Mouse (Mus musculus): Measurements from ENCODE around the gene Sgpp2. TPM values are rescaled to one million over a fixed set of nuclear protein-coding genes. Genes with fewer than 3 reads are reported as not detected.

Gene Sgpp2
- polyA plus RNA-seq, 1 experiment from 2014 or later: 3.6 TPM

GRCm38 (mm10) chr1:78401413-78401812 is 91.3 kb downstream of the Sgpp2 start:
- H3K4me2 ChIP-seq (replicated peaks): no peak overlapping the region
- no peaks in the 10 kb centered on the region for H3K9me3 ChIP-seq (replicated peaks)
- no peak overlapping the region for H3K9ac ChIP-seq
- H3K36me3 ChIP-seq: no peaks in the 10 kb centered on the region
- H3K4me3 ChIP-seq (replicated peaks): no peak overlapping the region
- H3K27ac ChIP-seq (replicated peaks): no peak overlapping the region
- WGBS: 92% methylated on average over 4 of the region's 4 CpGs
- H3K27me3 ChIP-seq: no peaks in the 10 kb centered on the region
- ATAC-seq (ENCODE audit: insufficient number of reproducible peaks, low FRiP score, low TSS enrichment, low read depth): no peak
- peaks cover 7% of the 10 kb centered on the region for H3K4me1 ChIP-seq

- peaks cover 11% of the 10 kb centered on the region; the same call in 1 of the 2 replicates for H3K4me1 ChIP-seq
- H3K27ac ChIP-seq (replicated peaks): no peak overlapping the region
- H3K27me3 ChIP-seq: no peaks in the 10 kb centered on the region
- no peak for ATAC-seq (ENCODE audit: insufficient number of reproducible peaks, low FRiP score, low TSS enrichment, low read depth)
- H3K4me3 ChIP-seq (replicated peaks): no peak overlapping the region
- H3K9me3 ChIP-seq (replicated peaks): no peaks in the 10 kb centered on the region
- no peak overlapping the region for H3K4me2 ChIP-seq (replicated peaks)
- WGBS: 82% methylated on average over 2 of the region's 2 CpGs
- H3K9ac ChIP-seq: no peak overlapping the region
- no peaks in the 10 kb centered on the region for H3K36me3 ChIP-seq
These were observed 99.3 kb downstream of the Sgpp2 start for GRCm38 (mm10) chr1:78409396-78409795.

- peaks cover 11% of the 10 kb centered on the region; the same call in 1 of the 2 replicates for H3K4me1 ChIP-seq
- WGBS: 28% methylated on average over 7 of the region's 7 CpGs
- H3K4me2 ChIP-seq (replicated peaks): no peak overlapping the region
- H3K9me3 ChIP-seq (replicated peaks): no peaks in the 10 kb centered on the region
- 0 out of 2 replicates have a peak overlapping the region, but pooled peaks have one; percentile 9 for H3K27ac ChIP-seq (replicated peaks)
- ATAC-seq (ENCODE audit: insufficient number of reproducible peaks, low FRiP score, low TSS enrichment, low read depth): no peak
- H3K36me3 ChIP-seq: no peaks in the 10 kb centered on the region
- no peak overlapping the region for H3K4me3 ChIP-seq (replicated peaks)
- H3K27me3 ChIP-seq: no peaks in the 10 kb centered on the region
- no peak overlapping the region for H3K9ac ChIP-seq
These were observed 102.5 kb downstream of the Sgpp2 start for GRCm38 (mm10) chr1:78412668-78413067.

- Histone ChIP-seq H3K9ac (no peak overlapping the region), H3K27me3 (no peaks in the 10 kb centered on the region), H3K4me1 (peaks cover 16% of the 10 kb centered on the region; the same call in 1 of the 2 replicates), H3K36me3 (peaks cover 4% of the 10 kb centered on the region; the same call in 1 of the 2 replicates), H3K4me3 (replicated peaks) (no peak overlapping the region), H3K4me2 (replicated peaks) (no peak overlapping the region), H3K9me3 (replicated peaks) (no peaks in the 10 kb centered on the region), H3K27ac (replicated peaks) (no peak overlapping the region)
- ATAC-seq (ENCODE audit: insufficient number of reproducible peaks, low FRiP score, low TSS enrichment, low read depth): no peak
- WGBS: 89% methylated on average over 5 of the region's 5 CpGs
These were observed 104.3 kb downstream of the Sgpp2 start for GRCm38 (mm10) chr1:78414421-78414820.

GRCm38 (mm10) chr1:78417154-78417911 is 107.2 kb downstream of the Sgpp2 start:
- Histone ChIP-seq H3K36me3 (peaks cover 4% of the 10 kb centered on the region; the same call in 1 of the 2 replicates), H3K9me3 (replicated peaks) (no peaks in the 10 kb centered on the region), H3K4me3 (replicated peaks) (no peak overlapping the region), H3K27me3 (no peaks in the 10 kb centered on the region), H3K4me2 (replicated peaks) (no peak overlapping the region), H3K27ac (replicated peaks) (no peak overlapping the region), H3K9ac (no peak overlapping the region), H3K4me1 (peaks cover 27% of the 10 kb centered on the region)
- no peak for ATAC-seq (ENCODE audit: insufficient number of reproducible peaks, low FRiP score, low TSS enrichment, low read depth)
- 95% methylated on average over 9 of the region's 9 CpGs for WGBS

- 43% methylated on average over 4 of the region's 4 CpGs for WGBS
- Histone ChIP-seq H3K27ac (replicated peaks) (no peak overlapping the region), H3K4me3 (replicated peaks) (no peak overlapping the region), H3K9me3 (replicated peaks) (no peaks in the 10 kb centered on the region), H3K36me3 (peaks cover 7% of the 10 kb centered on the region; the same call in 1 of the 2 replicates), H3K4me1 (peaks cover 26% of the 10 kb centered on the region; the same call in 1 of the 2 replicates), H3K9ac (no peak overlapping the region), H3K4me2 (replicated peaks) (no peak overlapping the region), H3K27me3 (no peaks in the 10 kb centered on the region)
- 0 out of 2 replicates have a peak, but pooled peaks have one; percentile 47 for ATAC-seq (ENCODE audit: insufficient number of reproducible peaks, low FRiP score, low TSS enrichment, low read depth)
These were observed 109.4 kb downstream of the Sgpp2 start for GRCm38 (mm10) chr1:78419593-78419992.

- no peak overlapping the region for H3K27ac ChIP-seq (replicated peaks)
- H3K36me3 ChIP-seq: peaks cover 10% of the 10 kb centered on the region; the same call in 1 of the 2 replicates
- no peaks in the 10 kb centered on the region for H3K9me3 ChIP-seq (replicated peaks)
- no peak for ATAC-seq (ENCODE audit: insufficient number of reproducible peaks, low FRiP score, low TSS enrichment, low read depth)
- H3K4me2 ChIP-seq (replicated peaks): no peak overlapping the region
- H3K4me3 ChIP-seq (replicated peaks): no peak overlapping the region
- H3K27me3 ChIP-seq: no peaks in the 10 kb centered on the region
- 89% methylated on average over 6 of the region's 6 CpGs for WGBS
- peaks cover 26% of the 10 kb centered on the region; the same call in 1 of the 2 replicates for H3K4me1 ChIP-seq
- H3K9ac ChIP-seq: no peak overlapping the region
These were observed 110.1 kb downstream of the Sgpp2 start for GRCm38 (mm10) chr1:78420271-78420670.

GRCm38 (mm10) chr1:78421749-78422148 is 111.6 kb downstream of the Sgpp2 start:
- Histone ChIP-seq H3K36me3 (peaks cover 10% of the 10 kb centered on the region; the same call in 1 of the 2 replicates), H3K27me3 (no peaks in the 10 kb centered on the region), H3K4me2 (replicated peaks) (no peak overlapping the region), H3K4me1 (peaks cover 26% of the 10 kb centered on the region; the same call in 1 of the 2 replicates), H3K4me3 (replicated peaks) (no peak overlapping the region), H3K27ac (replicated peaks) (0 out of 2 replicates have a peak overlapping the region, but pooled peaks have one; percentile 17), H3K9me3 (replicated peaks) (no peaks in the 10 kb centered on the region), H3K9ac (no peak overlapping the region)
- 49% methylated on average over 5 of the region's 5 CpGs for WGBS
- no peak for ATAC-seq (ENCODE audit: insufficient number of reproducible peaks, low FRiP score, low TSS enrichment, low read depth)

- Histone ChIP-seq H3K27me3 (no peaks in the 10 kb centered on the region), H3K9me3 (replicated peaks) (no peaks in the 10 kb centered on the region), H3K9ac (no peak overlapping the region), H3K4me3 (replicated peaks) (no peak overlapping the region), H3K4me1 (peaks cover 26% of the 10 kb centered on the region; the same call in 1 of the 2 replicates), H3K27ac (replicated peaks) (no peak overlapping the region), H3K4me2 (replicated peaks) (no peak overlapping the region), H3K36me3 (peaks cover 10% of the 10 kb centered on the region; the same call in 1 of the 2 replicates)
- 54% methylated on average over 2 of the region's 2 CpGs for WGBS
- no peak for ATAC-seq (ENCODE audit: insufficient number of reproducible peaks, low FRiP score, low TSS enrichment, low read depth)
These were observed 112.4 kb downstream of the Sgpp2 start for GRCm38 (mm10) chr1:78422576-78422975.

GRCm38 (mm10) chr1:78424848-78425247 is 114.7 kb downstream of the Sgpp2 start:
- 81% methylated on average over 4 of the region's 4 CpGs for WGBS
- peaks cover 24% of the 10 kb centered on the region; the same call in 1 of the 2 replicates for H3K4me1 ChIP-seq
- peaks cover 7% of the 10 kb centered on the region; the same call in 1 of the 2 replicates for H3K36me3 ChIP-seq
- no peak overlapping the region for H3K27ac ChIP-seq (replicated peaks)
- H3K4me3 ChIP-seq (replicated peaks): no peak overlapping the region
- H3K4me2 ChIP-seq (replicated peaks): no peak overlapping the region
- ATAC-seq (ENCODE audit: insufficient number of reproducible peaks, low FRiP score, low TSS enrichment, low read depth): no peak
- no peaks in the 10 kb centered on the region for H3K27me3 ChIP-seq
- no peaks in the 10 kb centered on the region for H3K9me3 ChIP-seq (replicated peaks)
- no peak overlapping the region for H3K9ac ChIP-seq

- Histone ChIP-seq H3K36me3 (peaks cover 7% of the 10 kb centered on the region; the same call in 1 of the 2 replicates), H3K27me3 (no peaks in the 10 kb centered on the region), H3K4me1 (peaks cover 24% of the 10 kb centered on the region; the same call in 1 of the 2 replicates), H3K9me3 (replicated peaks) (no peaks in the 10 kb centered on the region), H3K4me2 (replicated peaks) (no peak overlapping the region), H3K4me3 (replicated peaks) (no peak overlapping the region), H3K27ac (replicated peaks) (no peak overlapping the region), H3K9ac (no peak overlapping the region)
- 87% methylated on average over 7 of the region's 7 CpGs for WGBS
- no peak for ATAC-seq (ENCODE audit: insufficient number of reproducible peaks, low FRiP score, low TSS enrichment, low read depth)
These were observed 115.2 kb downstream of the Sgpp2 start for GRCm38 (mm10) chr1:78425309-78425708.
